Mouse (Mus musculus): ENCODE measurements around the gene Ak5. TPM values are rescaled to one million over a fixed set of nuclear protein-coding genes. Genes with fewer than 3 reads are reported as not detected.

The Ak5 gene
- polyA plus RNA-seq, 1 experiment from 2014 or later = 1.9 TPM

DNA sequence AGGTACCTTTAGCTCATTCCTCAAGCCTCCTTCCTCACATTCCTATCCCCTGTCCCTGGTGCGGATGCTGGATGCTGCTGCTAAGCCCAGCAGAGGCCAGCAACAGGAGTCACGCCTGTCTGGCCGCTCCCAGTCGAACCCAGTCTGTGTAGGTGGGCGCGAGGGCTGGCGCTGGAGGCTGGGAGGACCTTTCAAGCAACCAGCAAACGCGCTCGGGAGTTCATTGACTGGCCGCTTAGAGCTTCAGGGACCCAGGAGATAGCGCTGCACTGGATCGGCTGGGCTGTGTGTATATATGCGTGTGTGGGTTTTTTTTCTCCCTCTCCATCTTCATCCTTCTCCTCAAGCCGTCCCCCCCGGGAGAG lies 1.2 kb downstream of the Ak5 start:
- Histone ChIP-seq H3K4me3 (ENCODE audit: low read depth, low read length) (peak overlapping the region; percentile 48), H3K9ac (ENCODE audit: low read length) (peak overlapping the region; percentile 13; the same call in 1 of the 2 replicates), H3K36me3 (ENCODE audit: control insufficient read depth, insufficient read depth, low read length) (no peaks in the 10 kb centered on the region), H3K27ac (replicated peaks) (no peak overlapping the region), H3K4me1 (replicated peaks; ENCODE audit: control insufficient read depth, insufficient read depth) (no peaks in the 10 kb centered on the region), H3K9me3 (ENCODE audit: control insufficient read depth, low read length) (no peaks in the 10 kb centered on the region), H3K4me2 (replicated peaks; ENCODE audit: low read depth) (peak overlapping the region; percentile 79), H3K27me3 (ENCODE audit: control insufficient read depth, insufficient read depth, low read length) (no peaks in the 10 kb centered on the region; the same call in 1 of the 2 replicates)
- no peak for TF ChIP-seq EP300 (optimal IDR thresholded peaks at IDR 0.05)
- TF ChIP-seq CTCF (IDR thresholded peaks at IDR 0.05; ENCODE audit: low read depth) = no peak
- no peak for ATAC-seq (ENCODE audit: low FRiP score, low TSS enrichment)
- 1% methylated on average over 16 of the region's 16 CpGs for WGBS
- DNase-seq (ENCODE audit: low spot score) = no peak

DNA sequence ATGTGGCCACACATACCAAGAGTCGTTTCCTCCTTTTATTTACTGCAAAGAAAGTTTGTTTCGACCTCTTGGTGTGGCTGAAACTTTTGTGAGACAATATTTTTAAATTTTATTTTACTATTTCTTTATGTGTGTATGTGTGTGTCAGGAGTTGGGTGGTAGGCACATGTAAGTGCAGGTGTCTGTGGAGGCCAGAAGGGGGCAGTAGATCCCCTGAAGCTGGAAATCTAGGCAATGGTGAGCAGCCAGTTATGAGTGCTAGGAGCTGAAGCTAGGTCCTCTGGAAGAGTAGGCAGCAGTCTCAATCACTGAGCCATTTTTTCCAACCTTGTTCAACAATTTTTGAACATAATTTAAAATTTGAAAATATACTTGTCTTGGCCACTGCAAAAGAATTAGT lies 9.6 kb downstream of the Ak5 start:
- no peak for TF ChIP-seq EP300 (optimal IDR thresholded peaks at IDR 0.05)
- TF ChIP-seq CTCF (IDR thresholded peaks at IDR 0.05; ENCODE audit: low read depth) = peak; percentile 18; the same call in 1 of the 2 replicates
- no peak overlapping the region for H3K4me3 ChIP-seq (ENCODE audit: low read depth, low read length)
- H3K4me1 ChIP-seq (replicated peaks; ENCODE audit: control insufficient read depth, insufficient read depth) = no peaks in the 10 kb centered on the region
- H3K4me2 ChIP-seq (replicated peaks; ENCODE audit: low read depth) = no peak overlapping the region
- no peaks in the 10 kb centered on the region for H3K27me3 ChIP-seq (ENCODE audit: control insufficient read depth, insufficient read depth, low read length)
- no peak overlapping the region for H3K27ac ChIP-seq (replicated peaks)
- no peak for ATAC-seq (ENCODE audit: low FRiP score, low TSS enrichment)
- no peak for DNase-seq (ENCODE audit: low spot score)
- no peaks in the 10 kb centered on the region for H3K36me3 ChIP-seq (ENCODE audit: control insufficient read depth, insufficient read depth, low read length)
- no peaks in the 10 kb centered on the region for H3K9me3 ChIP-seq (ENCODE audit: control insufficient read depth, low read length)
- WGBS = 84% methylated on average over 2 of the region's 2 CpGs
- H3K9ac ChIP-seq (ENCODE audit: low read length) = no peak overlapping the region

DNA sequence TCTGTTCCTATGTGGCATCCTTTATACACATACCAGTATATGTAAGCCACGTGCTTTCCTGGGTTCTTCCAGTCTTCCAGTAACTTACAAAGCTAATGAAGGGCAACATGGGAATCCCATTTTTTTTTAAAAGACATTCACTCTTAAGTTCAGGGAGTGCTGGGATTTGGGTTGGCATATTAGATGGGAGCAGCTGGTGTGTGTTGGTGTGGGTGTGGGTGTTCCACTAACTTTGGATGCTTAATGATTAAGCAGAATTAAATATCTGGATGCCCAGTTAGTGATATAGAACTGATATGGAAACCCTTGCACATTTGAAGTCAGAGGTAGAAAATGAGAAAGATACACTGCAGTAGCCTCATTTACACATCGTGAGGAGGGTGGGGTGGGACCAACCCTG lies 16.2 kb downstream of the Ak5 start:
- Histone ChIP-seq H3K36me3 (ENCODE audit: control insufficient read depth, insufficient read depth, low read length) (no peaks in the 10 kb centered on the region), H3K9me3 (ENCODE audit: control insufficient read depth, low read length) (no peaks in the 10 kb centered on the region), H3K4me2 (replicated peaks; ENCODE audit: low read depth) (no peak overlapping the region), H3K4me1 (replicated peaks; ENCODE audit: control insufficient read depth, insufficient read depth) (no peaks in the 10 kb centered on the region), H3K9ac (ENCODE audit: low read length) (no peak overlapping the region), H3K27me3 (ENCODE audit: control insufficient read depth, insufficient read depth, low read length) (no peaks in the 10 kb centered on the region), H3K27ac (replicated peaks) (no peak overlapping the region), H3K4me3 (ENCODE audit: low read depth, low read length) (no peak overlapping the region)
- TF ChIP-seq EP300 (optimal IDR thresholded peaks at IDR 0.05) = no peak
- no peak for TF ChIP-seq CTCF (IDR thresholded peaks at IDR 0.05; ENCODE audit: low read depth)
- WGBS = 82% methylated on average over 2 of the region's 2 CpGs
- no peak for ATAC-seq (ENCODE audit: low FRiP score, low TSS enrichment)
- DNase-seq (ENCODE audit: low spot score) = no peak

DNA sequence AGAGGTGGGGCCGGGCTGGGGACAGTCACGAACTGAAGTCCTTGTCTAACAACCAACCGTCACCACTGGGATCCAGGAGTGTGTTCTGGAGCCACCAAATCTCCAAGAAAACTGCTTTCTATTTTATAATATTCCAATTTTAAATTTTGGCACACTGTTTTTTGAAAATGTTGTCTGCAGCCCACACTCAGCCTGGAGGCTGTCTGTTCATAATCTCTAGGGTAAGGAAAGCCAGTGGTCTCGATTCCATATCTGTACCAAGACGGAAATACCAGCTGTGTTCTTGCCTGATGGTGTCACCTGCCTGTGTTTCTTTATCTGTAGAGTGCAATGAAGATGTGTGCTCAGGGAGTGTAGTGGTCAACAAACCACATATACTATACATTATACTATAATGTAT lies 23.6 kb downstream of the Ak5 start:
- Histone ChIP-seq H3K27ac (replicated peaks) (no peak overlapping the region), H3K9me3 (ENCODE audit: control insufficient read depth, low read length) (no peaks in the 10 kb centered on the region), H3K36me3 (ENCODE audit: control insufficient read depth, insufficient read depth, low read length) (no peaks in the 10 kb centered on the region), H3K4me3 (ENCODE audit: low read depth, low read length) (no peak overlapping the region), H3K4me2 (replicated peaks; ENCODE audit: low read depth) (no peak overlapping the region), H3K9ac (ENCODE audit: low read length) (no peak overlapping the region), H3K27me3 (ENCODE audit: control insufficient read depth, insufficient read depth, low read length) (no peaks in the 10 kb centered on the region), H3K4me1 (replicated peaks; ENCODE audit: control insufficient read depth, insufficient read depth) (no peaks in the 10 kb centered on the region)
- ATAC-seq (ENCODE audit: low FRiP score, low TSS enrichment) = no peak
- TF ChIP-seq CTCF (IDR thresholded peaks at IDR 0.05; ENCODE audit: low read depth) = no peak
- TF ChIP-seq EP300 (optimal IDR thresholded peaks at IDR 0.05) = no peak
- 82% methylated on average over 5 of the region's 5 CpGs for WGBS
- no peak for DNase-seq (ENCODE audit: low spot score)

DNA sequence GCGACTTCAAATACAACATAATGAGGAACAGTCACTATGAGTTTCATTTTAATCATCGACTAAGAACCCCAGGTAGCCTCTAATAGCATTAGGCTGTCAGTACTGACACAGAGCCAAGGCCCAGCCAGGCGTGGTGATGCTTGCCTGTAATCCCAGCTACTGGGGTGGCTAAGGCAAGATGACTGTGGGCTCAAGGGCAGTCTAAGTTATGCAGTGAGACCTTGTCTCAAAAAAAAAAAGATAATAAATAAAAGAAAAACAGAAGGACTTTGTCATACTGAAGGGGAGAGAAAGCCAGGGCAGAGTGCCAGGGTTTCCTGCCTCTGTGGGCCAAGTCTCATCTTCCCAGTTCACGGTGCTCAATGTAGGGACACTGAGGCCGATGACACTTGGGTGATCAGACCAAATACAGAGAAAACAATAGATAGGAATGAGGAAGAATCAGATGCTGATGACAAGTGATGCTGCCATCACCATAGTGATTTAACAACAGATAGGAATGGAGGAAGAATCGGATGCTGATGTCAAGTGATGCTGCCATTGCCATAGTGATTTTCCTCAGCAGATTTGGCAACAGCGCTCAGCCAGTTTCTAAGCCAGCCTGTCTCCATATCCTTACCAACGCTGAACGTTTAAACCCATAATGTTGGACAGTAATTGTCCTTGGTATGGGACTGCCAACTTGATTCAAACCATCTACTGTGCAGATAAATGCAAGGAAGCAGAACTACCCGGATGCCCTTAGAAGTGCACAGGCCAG lies 42.9 kb downstream of the Ak5 start:
- Histone ChIP-seq H3K27ac (replicated peaks) (no peak overlapping the region), H3K4me2 (replicated peaks; ENCODE audit: low read depth) (no peak overlapping the region), H3K4me1 (replicated peaks; ENCODE audit: control insufficient read depth, insufficient read depth) (no peaks in the 10 kb centered on the region), H3K36me3 (ENCODE audit: control insufficient read depth, insufficient read depth, low read length) (no peaks in the 10 kb centered on the region), H3K4me3 (ENCODE audit: low read depth, low read length) (no peak overlapping the region), H3K9me3 (ENCODE audit: control insufficient read depth, low read length) (no peaks in the 10 kb centered on the region), H3K27me3 (ENCODE audit: control insufficient read depth, insufficient read depth, low read length) (no peaks in the 10 kb centered on the region), H3K9ac (ENCODE audit: low read length) (no peak overlapping the region)
- DNase-seq (ENCODE audit: low spot score) (no peak), ATAC-seq (ENCODE audit: low FRiP score, low TSS enrichment) (no peak)
- WGBS = 76% methylated on average over 10 of the region's 10 CpGs
- TF ChIP-seq CTCF (IDR thresholded peaks at IDR 0.05; ENCODE audit: low read depth) (no peak), EP300 (optimal IDR thresholded peaks at IDR 0.05) (no peak)

DNA sequence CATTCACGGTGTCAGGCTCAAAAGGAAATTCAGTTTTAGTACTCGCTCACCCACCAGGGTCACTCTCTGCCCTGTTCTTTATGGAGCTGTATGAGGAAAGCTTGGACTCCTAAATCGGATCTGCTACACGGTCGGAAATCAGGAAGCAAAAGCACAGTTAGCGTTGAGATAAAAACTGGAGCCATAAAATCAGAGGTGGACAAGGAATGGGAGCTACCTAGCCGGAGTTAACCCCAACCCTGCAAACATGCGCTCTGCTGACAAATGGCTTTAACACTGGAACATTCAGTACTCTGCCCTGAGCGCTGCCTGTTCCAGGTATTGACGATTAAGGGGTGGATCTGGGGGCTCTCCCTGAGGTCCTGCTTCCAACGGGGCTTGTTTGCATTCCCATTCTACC lies 47.6 kb downstream of the Ak5 start:
- no peak for ATAC-seq (ENCODE audit: low FRiP score, low TSS enrichment)

More for the DNA sequence above, 47.6 kb downstream of the Ak5 start:
- Histone ChIP-seq H3K27me3 (ENCODE audit: control insufficient read depth, insufficient read depth, low read length) (no peaks in the 10 kb centered on the region), H3K9ac (ENCODE audit: low read length) (no peak overlapping the region), H3K4me3 (ENCODE audit: low read depth, low read length) (no peak overlapping the region), H3K27ac (replicated peaks) (no peak overlapping the region), H3K9me3 (ENCODE audit: control insufficient read depth, low read length) (no peaks in the 10 kb centered on the region), H3K4me1 (replicated peaks; ENCODE audit: control insufficient read depth, insufficient read depth) (no peaks in the 10 kb centered on the region), H3K36me3 (ENCODE audit: control insufficient read depth, insufficient read depth, low read length) (no peaks in the 10 kb centered on the region), H3K4me2 (replicated peaks; ENCODE audit: low read depth) (no peak overlapping the region)
- WGBS = 42% methylated on average over 11 of the region's 11 CpGs
- TF ChIP-seq CTCF (IDR thresholded peaks at IDR 0.05; ENCODE audit: low read depth) (no peak), EP300 (optimal IDR thresholded peaks at IDR 0.05) (no peak)
- DNase-seq (ENCODE audit: low spot score) = no peak

Data from stomach, postnatal 0 days (tissue).